Comparison of ENCODE assay signal across 18 mouse cellular contexts in the genomic region with DNA sequence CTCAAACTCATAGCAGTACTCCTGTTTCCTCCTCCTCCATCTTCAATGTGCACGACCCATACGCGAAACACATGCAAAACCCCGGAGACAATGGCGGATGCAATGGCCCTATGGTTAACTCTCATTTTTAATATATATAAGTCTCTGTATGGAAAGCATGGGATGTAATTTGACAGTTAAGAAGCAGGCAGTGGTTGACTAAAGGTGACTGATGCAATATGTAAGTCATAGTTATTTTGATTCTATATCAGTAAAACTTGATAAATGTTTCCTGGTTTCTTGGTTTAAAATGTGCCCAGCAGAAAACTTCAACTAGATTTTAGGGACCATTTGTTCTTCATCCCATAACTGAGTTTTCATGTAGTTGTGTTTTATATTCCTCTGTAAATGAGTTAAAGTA.
DNase-seq lines count a peak whose midpoint lies in the region; TF ChIP-seq lines count a peak whose summit lies in the region.
"Had no signal": no experiment of that assay in that cellular context is flagged by ENCODE, and none has a peak within 500 bp of the region (broad histone marks: within the 10 kb centered on the region; RNA-seq: fewer than 3 reads in every experiment).

No protein-coding gene starts in this region.

- TF ChIP-seq POLR2A in MEL (IDR thresholded peaks at IDR 0.05; ENCODE audit: control insufficient read depth in 1 of 2, insufficient read depth in 1 of 2, low read depth in 1 of 2, low read length in 2 of 2, poor library complexity in 1 of 2), result no peak

- no peaks in the 10 kb centered on the region for H3K27me3 ChIP-seq in MEL (ENCODE audit: control insufficient read depth in 1 of 2, insufficient read depth in 2 of 2, low read length in 2 of 2)
- H3K27me3 ChIP-seq: CH12.LX, Patski had no signal

- peaks cover 33 to 53% of the 10 kb centered on the region in 2 experiments for H3K4me1 ChIP-seq in MEL (ENCODE audit: control insufficient read depth in 1 of 2, insufficient read depth in 2 of 2, low read length in 2 of 2)

- H3K27ac ChIP-seq in MEL (ENCODE audit: control insufficient read depth, low read depth, low read length), result peak overlapping the region; percentile 100

- peaks cover 0 to 56% of the 10 kb centered on the region in 2 experiments; a peak in 2 of 4 replicates for H3K36me3 ChIP-seq in MEL (ENCODE audit: control insufficient read depth in 1 of 2, insufficient read depth in 2 of 2, low read length in 2 of 2)
- H3K36me3 ChIP-seq: G1E had no signal

- no peak for TF ChIP-seq CTCF in MEL (IDR thresholded peaks at IDR 0.05 in 2 of 3, conservative IDR thresholded peaks at IDR 0.05 in 1 of 3; ENCODE audit: control insufficient read depth in 1 of 3, insufficient read depth in 1 of 3, low read depth in 2 of 3, low read length in 3 of 3, poor library complexity in 1 of 3, severe bottlenecking in 1 of 3)

- no peak for TF ChIP-seq RAD21 in MEL (IDR thresholded peaks at IDR 0.05; ENCODE audit: low read depth, low read length)

- no peaks in the 10 kb centered on the region for H3K9me3 ChIP-seq in MEL (replicated peaks; ENCODE audit: insufficient read depth, low read length)

- intact Hi-C loops in heart, postnatal 25 days (cut with DNase I), result no loop called here

- DNase-seq in heart, adult 11 months, result peak; percentile 19
- no peak for DNase-seq in heart, postnatal 25 days (ENCODE audit: low spot score)
- peak; percentile 62 for DNase-seq in MEL (ENCODE audit: low read depth, low spot score)
- DNase-seq in frontal cortex, postnatal 10 days (ENCODE audit: low spot score in 2 of 2), result no peak
- DNase-seq: adrenal gland, adult 2 months; adrenal gland, adult 8-10 months; adrenal gland, postnatal 10 days; adrenal gland, postnatal 14 days; adrenal gland, postnatal 25 days; adrenal gland, postnatal 36 days; B cell, adult 2 months; cerebellum, adult 11 months; cerebellum, adult 11-12 months; cerebellum, adult 18-20 months; cerebellum, adult 2 months had no signal

- no peak overlapping the region for H3K4me3 ChIP-seq in MEL (ENCODE audit: control insufficient read depth in 1 of 2, insufficient read depth in 1 of 2, low read depth in 2 of 2, low read length in 2 of 2)

- H3K9ac ChIP-seq in MEL (ENCODE audit: control insufficient read depth, low read depth, low read length, poor library complexity, severe bottlenecking), result peak overlapping the region; percentile 47

- H3K79me2 ChIP-seq in MEL (ENCODE audit: control insufficient read depth, insufficient read depth, low read length, poor library complexity), result no peaks in the 10 kb centered on the region; the same call in 1 of the 2 replicates

- peak; percentile 48 to 90; a peak in 2 of 4 replicates for TF ChIP-seq EP300 in MEL (IDR thresholded peaks at IDR 0.05; ENCODE audit: low read depth in 1 of 2, low read length in 2 of 2)

TF ChIP-seq in MEL, 35 proteins besides CTCF, POLR2A, EP300 and RAD21:
- TF ChIP-seq GABPA (IDR thresholded peaks at IDR 0.05; ENCODE audit: low read depth, low read length) (no peak), ELF1 (IDR thresholded peaks at IDR 0.05; ENCODE audit: low read depth, low read length) (peak; percentile 42; the same call in 1 of the 2 replicates), POLR2AphosphoS2 (IDR thresholded peaks at IDR 0.05; ENCODE audit: low read length) (peak; percentile 44; the same call in 1 of the 2 replicates), MYC (IDR thresholded peaks at IDR 0.05; ENCODE audit: low read depth, low read length) (0 out of 2 replicates have a peak, but pooled peaks have one; percentile 7), MYB (IDR thresholded peaks at IDR 0.05; ENCODE audit: low read depth, low read length) (peak; percentile 46; the same call in 1 of the 2 replicates), USF1 (IDR thresholded peaks at IDR 0.05; ENCODE audit: low read depth, low read length) (no peak), CHD1 (IDR thresholded peaks at IDR 0.05; ENCODE audit: low read depth, low read length) (no peak), RCOR1 (IDR thresholded peaks at IDR 0.05; ENCODE audit: low read depth, low read length) (0 out of 2 replicates have a peak, but pooled peaks have one; percentile 22), ZMIZ1 (IDR thresholded peaks at IDR 0.05; ENCODE audit: low read depth, low read length) (no peak), GATA1 (IDR thresholded peaks at IDR 0.05; ENCODE audit: low read depth, low read length) (0 out of 2 replicates have a peak, but pooled peaks have one; percentile 25), MXI1 (IDR thresholded peaks at IDR 0.05; ENCODE audit: low read depth, low read length) (peak; percentile 47; the same call in 1 of the 2 replicates), ETS1 (IDR thresholded peaks at IDR 0.05; ENCODE audit: low read depth, low read length) (peak; percentile 62; the same call in 1 of the 2 replicates), TCF12 (IDR thresholded peaks at IDR 0.05; ENCODE audit: low read depth, low read length) (peak; percentile 67; the same call in 1 of the 2 replicates), SIN3A (IDR thresholded peaks at IDR 0.05; ENCODE audit: low read length) (peak; percentile 73), NRF1 (IDR thresholded peaks at IDR 0.05; ENCODE audit: insufficient read depth, low read depth, low read length, poor library complexity, severe bottlenecking) (no peak)

Comparison
In these comparisons a context has a peak if more than half of its experiments do, and no peak if none do; other contexts are left out.
1. DNase-seq: peak in heart, adult 11 months (single experiment) and MEL (single experiment); none in heart, postnatal 25 days (single experiment) and frontal cortex, postnatal 10 days (0 of 2).